Mouse (Mus musculus) heart, adult 8-10 months (tissue): ENCODE data around the gene Snx33. TPM values are rescaled to one million over a fixed set of nuclear protein-coding genes. Genes with fewer than 3 reads are reported as not detected.

Experiments used
- DNase-seq: peaks from one replicate; pipeline ENCODE4 v3.0.0; 2022; ENCODE audit warnings: low spot score
- total RNA-seq, 4 experiments: library from RNA; stranded (reverse); gene quantifications; 2 replicates each; pipeline ENCODE4 v1.2.4; 2022

Snx33 gene
- total RNA-seq, 4 experiments from 2014 or later: 7.3 to 10.3 (median 8.4) TPM

- DNase-seq: no peak
Observed at GRCm38 (mm10) chr9:56890522-56891250, 37.5 kb downstream of the Snx33 start.

- peak; percentile 82 for DNase-seq
Observed at GRCm38 (mm10) chr9:56889817-56890216, 38.4 kb downstream of the Snx33 start.

- no peak for DNase-seq
Observed at GRCm38 (mm10) chr9:56887581-56887980, 40.6 kb downstream of the Snx33 start.

GRCm38 (mm10) chr9:56886601-56887000, 41.6 kb downstream of the Snx33 start:
- no peak for DNase-seq

GRCm38 (mm10) chr9:56886113-56886512, 42.1 kb downstream of the Snx33 start:
- DNase-seq: no peak

GRCm38 (mm10) chr9:56884328-56884727, 43.8 kb downstream of the Snx33 start:
- no peak for DNase-seq

- DNase-seq: no peak
Observed at GRCm38 (mm10) chr9:56883470-56883869, 44.7 kb downstream of the Snx33 start.

- peak; percentile 79 for DNase-seq
Observed at GRCm38 (mm10) chr9:56882818-56883217, 45.4 kb downstream of the Snx33 start.

- DNase-seq: no peak
Observed at GRCm38 (mm10) chr9:56882283-56882682, 45.9 kb downstream of the Snx33 start.

GRCm38 (mm10) chr9:56881539-56882082, 46.6 kb downstream of the Snx33 start:
- no peak for DNase-seq

GRCm38 (mm10) chr9:56880790-56881189, 47.4 kb downstream of the Snx33 start:
- DNase-seq: no peak

- no peak for DNase-seq
Observed at GRCm38 (mm10) chr9:56877284-56877683, 50.9 kb downstream of the Snx33 start.

- DNase-seq: no peak
Observed at GRCm38 (mm10) chr9:56876784-56877183, 51.4 kb downstream of the Snx33 start.

GRCm38 (mm10) chr9:56873097-56873496, 55.1 kb downstream of the Snx33 start:
- DNase-seq: no peak

- no peak for DNase-seq
Observed at GRCm38 (mm10) chr9:56872105-56872903, 55.9 kb downstream of the Snx33 start.

GRCm38 (mm10) chr9:56871191-56871590, 57.0 kb downstream of the Snx33 start:
- peak; percentile 66 for DNase-seq

- DNase-seq: no peak
Observed at GRCm38 (mm10) chr9:56870778-56871177, 57.4 kb downstream of the Snx33 start.

GRCm38 (mm10) chr9:56869552-56869951, 58.6 kb downstream of the Snx33 start:
- DNase-seq: no peak

GRCm38 (mm10) chr9:56868292-56868691, 59.9 kb downstream of the Snx33 start:
- DNase-seq: no peak
